Mouse (Mus musculus): ENCODE data around the gene Rab3d. TPM values are rescaled to one million over a fixed set of nuclear protein-coding genes. Genes with fewer than 3 reads are reported as not detected.

Gene Rab3d
- polyA plus RNA-seq, 1 experiment, result 27.1 TPM

DNA sequence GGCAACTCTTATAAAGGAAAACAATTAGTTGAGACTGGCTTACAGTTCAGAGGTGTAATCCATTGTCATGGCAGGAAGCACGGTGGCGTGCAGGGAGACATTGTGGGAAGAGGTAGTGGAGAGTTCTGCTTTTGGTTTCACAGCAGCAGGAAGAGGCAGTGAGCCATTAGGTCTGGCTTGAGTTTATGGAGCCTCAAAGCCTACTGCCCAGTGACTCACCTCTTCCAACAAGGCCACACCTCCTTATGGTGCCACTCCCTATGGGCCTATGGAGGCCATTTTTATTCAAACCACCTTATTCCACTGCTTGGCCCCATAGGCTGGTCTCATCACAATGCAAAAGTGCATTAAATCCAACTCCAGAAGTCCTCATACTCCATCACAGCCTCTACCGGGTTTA is 58.4 kb downstream of the Rab3d start:
- WGBS, result 68% methylated on average over 3 of the region's 3 CpGs
- Histone ChIP-seq H3K27me3 (replicated peaks; ENCODE audit: control insufficient read depth, insufficient read depth, low read length) (no peaks in the 10 kb centered on the region), H3K27ac (ENCODE audit: insufficient read depth, low read depth, low read length) (no peak overlapping the region), H3K36me3 (ENCODE audit: control insufficient read depth, insufficient read depth, low read length) (no peaks in the 10 kb centered on the region), H3K4me1 (ENCODE audit: control insufficient read depth, insufficient read depth, low read length) (no peaks in the 10 kb centered on the region), H3K4me3 (ENCODE audit: insufficient read depth, low read depth, low read length) (no peak overlapping the region)
- DNase-seq, result no peak
- TF ChIP-seq CTCF (conservative IDR thresholded peaks at IDR 0.05; ENCODE audit: insufficient read depth, insufficient read length, low read depth, low read length) (no peak), POLR2A (IDR thresholded peaks at IDR 0.05; ENCODE audit: low read depth, low read length) (no peak)

DNA sequence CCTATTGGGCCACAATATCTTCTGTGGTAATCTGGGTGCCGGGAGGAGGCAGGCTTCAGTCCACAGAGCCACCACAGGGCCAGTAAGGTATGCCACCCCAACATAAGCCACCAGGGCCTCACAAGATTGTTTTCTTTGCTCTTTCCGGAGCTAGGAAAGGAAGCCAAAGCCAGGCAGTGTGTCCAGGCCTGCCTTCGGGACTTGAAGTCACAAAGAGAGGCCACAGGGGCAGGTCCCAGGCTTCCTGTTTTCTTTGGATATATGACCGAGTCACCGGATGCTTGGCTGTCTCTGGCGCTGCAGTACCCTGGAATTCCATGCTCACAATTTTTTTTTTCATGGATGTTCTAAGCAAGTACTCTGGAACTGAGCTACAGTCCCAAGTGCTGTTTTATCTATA is 59.9 kb downstream of the Rab3d start:
- no peaks in the 10 kb centered on the region for H3K27me3 ChIP-seq (replicated peaks; ENCODE audit: control insufficient read depth, insufficient read depth, low read length)
- TF ChIP-seq POLR2A (IDR thresholded peaks at IDR 0.05; ENCODE audit: low read depth, low read length) (no peak), CTCF (conservative IDR thresholded peaks at IDR 0.05; ENCODE audit: insufficient read depth, insufficient read length, low read depth, low read length) (0 out of 2 replicates have a peak, but pooled peaks have one; percentile 2)

GRCm38 (mm10) chr9:21857501-21857900 is 60.5 kb downstream of the Rab3d start:
- no peak for TF ChIP-seq POLR2A (IDR thresholded peaks at IDR 0.05; ENCODE audit: low read depth, low read length)
- TF ChIP-seq CTCF (conservative IDR thresholded peaks at IDR 0.05; ENCODE audit: insufficient read depth, insufficient read length, low read depth, low read length), result no peak
- 84% methylated on average over 2 of the region's 2 CpGs for WGBS
- Histone ChIP-seq H3K27ac (ENCODE audit: insufficient read depth, low read depth, low read length) (peak overlapping the region; percentile 90), H3K4me3 (ENCODE audit: insufficient read depth, low read depth, low read length) (no peak overlapping the region), H3K4me1 (ENCODE audit: control insufficient read depth, insufficient read depth, low read length) (no peaks in the 10 kb centered on the region), H3K36me3 (ENCODE audit: control insufficient read depth, insufficient read depth, low read length) (no peaks in the 10 kb centered on the region), H3K27me3 (replicated peaks; ENCODE audit: control insufficient read depth, insufficient read depth, low read length) (no peaks in the 10 kb centered on the region)
- no peak for DNase-seq

More for the DNA sequence above, 59.9 kb downstream of the Rab3d start:
- 40% methylated on average over 6 of the region's 6 CpGs for WGBS
- peak; percentile 94 for DNase-seq
- Histone ChIP-seq H3K27ac (ENCODE audit: insufficient read depth, low read depth, low read length) (peak overlapping the region; percentile 90), H3K4me3 (ENCODE audit: insufficient read depth, low read depth, low read length) (no peak overlapping the region), H3K36me3 (ENCODE audit: control insufficient read depth, insufficient read depth, low read length) (no peaks in the 10 kb centered on the region), H3K4me1 (ENCODE audit: control insufficient read depth, insufficient read depth, low read length) (no peaks in the 10 kb centered on the region)

Other genes with a start within 250 kb of the Rab3d start
- 26.9 and 28.8 TPM in 2 replicates for gene Ldlr, start 194.7 kb downstream of the Rab3d start, polyA plus RNA-seq (2012; rRNA removed)
- 3.4 and 6.0 TPM in 2 replicates for gene Spc24, start 157.9 kb downstream of the Rab3d start, polyA plus RNA-seq (2012; rRNA removed)
- gene Kank2, start 119.4 kb downstream of the Rab3d start, polyA plus RNA-seq (2012; rRNA removed), result 21.8 and 23.6 TPM in 2 replicates
- 11.9 and 19.5 TPM in 2 replicates for gene Angptl8, start 82.7 kb downstream of the Rab3d start, polyA plus RNA-seq (2012; rRNA removed)
- 67.7 and 84.6 TPM in 2 replicates for gene Dock6, start 65.6 kb downstream of the Rab3d start, polyA plus RNA-seq (2012; rRNA removed)
- gene Ccdc159, start 9.3 kb upstream of the Rab3d start, polyA plus RNA-seq (2012; rRNA removed), result 4.3 and 4.8 TPM in 2 replicates
- gene Tmem205, start 9.4 kb upstream of the Rab3d start, polyA plus RNA-seq (2012; rRNA removed), result 313 and 353 TPM in 2 replicates
- gene Plppr2, start 18.8 kb upstream of the Rab3d start, polyA plus RNA-seq (2012; rRNA removed), result 6.0 and 9.1 TPM in 2 replicates
- 10.5 and 10.9 TPM in 2 replicates for gene Swsap1, start 37.6 kb upstream of the Rab3d start, polyA plus RNA-seq (2012; rRNA removed)
- 14.0 and 16.7 TPM in 2 replicates for gene Epor, start 45.3 kb upstream of the Rab3d start, polyA plus RNA-seq (2012; rRNA removed)
- gene Rgl3, start 71.3 kb upstream of the Rab3d start, polyA plus RNA-seq (2012; rRNA removed), result 88.2 and 111 TPM in 2 replicates
- 2.5 and 2.9 TPM in 2 replicates for gene Ccdc151, start 84.4 kb upstream of the Rab3d start, polyA plus RNA-seq (2012; rRNA removed)
- gene Prkcsh, start 84.6 kb upstream of the Rab3d start, polyA plus RNA-seq (2012; rRNA removed), result 94.9 and 103 TPM in 2 replicates
- gene Elavl3, start 133.8 kb upstream of the Rab3d start, polyA plus RNA-seq (2012; rRNA removed), result 0.62 and 0.64 TPM in 2 replicates
- gene Gm49318, start 153.1 kb upstream of the Rab3d start, polyA plus RNA-seq (2012; rRNA removed), result not detected in 2 replicates
- 13.6 and 15.8 TPM in 2 replicates for gene Zfp653, start 153.2 kb upstream of the Rab3d start, polyA plus RNA-seq (2012; rRNA removed)
- 130 and 143 TPM in 2 replicates for gene Ecsit, start 167.2 kb upstream of the Rab3d start, polyA plus RNA-seq (2012; rRNA removed)
- 2.8 and 12.0 TPM in 2 replicates for gene Cnn1, start 181.0 kb upstream of the Rab3d start, polyA plus RNA-seq (2012; rRNA removed)
- 163 and 174 TPM in 2 replicates for gene Elof1, start 199.0 kb upstream of the Rab3d start, polyA plus RNA-seq (2012; rRNA removed)
- gene Acp5, start 217.5 kb upstream of the Rab3d start, polyA plus RNA-seq (2012; rRNA removed), result 166 and 178 TPM in 2 replicates
- 71.4 and 76.5 TPM in 2 replicates for gene Pigyl, start 238.7 kb upstream of the Rab3d start, polyA plus RNA-seq (2012; rRNA removed)